ENCODE assay signal across 8 mouse cellular contexts in genomic region chr14:20179080-20179479, GRCm38 (mm10). TPM values are rescaled to one million over a fixed set of nuclear protein-coding genes. Genes with fewer than 3 reads are reported as not detected.
DNase-seq lines count a peak whose midpoint lies in the region; ATAC-seq and TF ChIP-seq lines count a peak whose summit lies in the region.
"Had no signal": no experiment of that assay in that cellular context is flagged by ENCODE, and none has a peak within 500 bp of the region (broad histone marks: within the 10 kb centered on the region; RNA-seq: fewer than 3 reads in every experiment).

No protein-coding gene starts in this region.

- 47% methylated on average over 3 of the region's 3 CpGs for WGBS in lung, embryonic 15.5 days
- 18% methylated on average over 3 of the region's 3 CpGs for WGBS in forebrain, embryonic 15.5 days
- 9% methylated on average over 3 of the region's 3 CpGs for WGBS in macrophage (ENCODE audit: missing documents)

- no peak for ATAC-seq in lung, embryonic 15.5 days (ENCODE audit: borderline replicate concordance, extremely low read depth, low FRiP score, low TSS enrichment)
- ATAC-seq in forebrain, embryonic 15.5 days (replicated peaks), result no peak

- H3K9ac ChIP-seq in lung, embryonic 15.5 days, result no peak overlapping the region
- H3K9ac ChIP-seq in forebrain, embryonic 15.5 days (replicated peaks), result no peak overlapping the region

- H3K4me1 ChIP-seq in lung, embryonic 15.5 days, result peaks cover 53% of the 10 kb centered on the region
- H3K4me1 ChIP-seq in bone marrow macrophage, adult 2 months (ENCODE audit: control insufficient read depth, insufficient read depth, low read length), result peaks cover 7% of the 10 kb centered on the region; the same call in 1 of the 2 replicates
- H3K4me1 ChIP-seq in forebrain, embryonic 15.5 days, result peaks cover 32% of the 10 kb centered on the region

- H3K4me3 ChIP-seq in lung, embryonic 15.5 days, result peak overlapping the region; percentile 66
- no peak overlapping the region for H3K4me3 ChIP-seq in bone marrow macrophage, adult 2 months (ENCODE audit: insufficient read depth, low read length)
- no peak overlapping the region for H3K4me3 ChIP-seq in forebrain, embryonic 15.5 days
- H3K4me3 ChIP-seq in macrophage (ENCODE audit: inconsistent target), result no peak overlapping the region

- H3K27me3 ChIP-seq in lung, embryonic 15.5 days, result no peaks in the 10 kb centered on the region
- H3K27me3 ChIP-seq in forebrain, embryonic 15.5 days, result no peaks in the 10 kb centered on the region

- TF ChIP-seq POLR2A in bone marrow macrophage, adult 2 months (IDR thresholded peaks at IDR 0.05; ENCODE audit: borderline replicate concordance, low read depth, low read length), result no peak

- TF ChIP-seq CTCF in bone marrow macrophage, adult 2 months (IDR thresholded peaks at IDR 0.05; ENCODE audit: low read depth, low read length), result no peak

- H3K79me2 ChIP-seq in macrophage (ENCODE audit: inconsistent target), result no peaks in the 10 kb centered on the region

- H3K9me3 ChIP-seq in lung, embryonic 15.5 days, result no peaks in the 10 kb centered on the region
- no peaks in the 10 kb centered on the region for H3K9me3 ChIP-seq in forebrain, embryonic 15.5 days

- H3K36me3 ChIP-seq in lung, embryonic 15.5 days, result no peaks in the 10 kb centered on the region
- no peaks in the 10 kb centered on the region for H3K36me3 ChIP-seq in forebrain, embryonic 15.5 days
- H3K36me3 ChIP-seq in macrophage (ENCODE audit: inconsistent target), result no peaks in the 10 kb centered on the region

- no peak overlapping the region for H3K27ac ChIP-seq in lung, embryonic 15.5 days
- H3K27ac ChIP-seq in bone marrow macrophage, adult 2 months (ENCODE audit: insufficient read depth, low read depth, low read length), result 0 out of 2 replicates have a peak overlapping the region, but pooled peaks have one; percentile 10
- H3K27ac ChIP-seq in forebrain, embryonic 15.5 days (replicated peaks), result no peak overlapping the region
- H3K27ac ChIP-seq in macrophage, result peak overlapping the region; percentile 13; the same call in 1 of the 2 replicates

- H3K4me2 ChIP-seq in lung, embryonic 15.5 days, result peak overlapping the region; percentile 90
- H3K4me2 ChIP-seq in forebrain, embryonic 15.5 days (replicated peaks), result peak overlapping the region; percentile 90

- no peak for DNase-seq in lung, postnatal 10 days
- DNase-seq in thymus, postnatal 10 days (ENCODE audit: low spot score in 2 of 2), result no peak
- DNase-seq in adrenal gland, adult 2 months, result no peak
- DNase-seq: kidney, postnatal 4 days had no signal

RNA-seq across cellular contexts. Expression of gene Kcnk5, which starts 2.5 kb away (rescaled TPM):
- polyA plus RNA-seq in lung, embryonic 15.5 days (2015; fragmentation: Nextera tagmentation; extraction: Ambion mirVana), result 12.3 and 12.5 TPM in 2 replicates
- 0.16 and 0.45 TPM in 2 replicates for polyA plus RNA-seq in bone marrow macrophage, adult 2 months (2012; ENCODE audit: insufficient read depth, insufficient read length, missing spikeins)
- 3.3 TPM in 2 replicates for polyA plus RNA-seq in forebrain, embryonic 15.5 days (2015; fragmentation: Nextera tagmentation; extraction: Ambion mirVana)
- total RNA-seq in macrophage (2018; cell fraction: chromatin; rRNA removed), result under 1 TPM in 2 of 26 experiments, not detected in 24; 0.18 to 0.21 TPM
- total RNA-seq in macrophage (2018; cell fraction: cytosol; rRNA removed), result under 1 TPM in 20 of 26 experiments, not detected in 6; 0.03 to 0.23 (median 0.10) TPM
- under 1 TPM in 10 of 26 experiments, not detected in 16; 0.11 to 0.82 (median 0.24) TPM for total RNA-seq in macrophage (2018; cell fraction: nucleus; rRNA removed)
- polyA plus RNA-seq in macrophage (2018), result 0.04 to 0.30 TPM (median 0.16 TPM) in 3 replicates
- total RNA-seq in adrenal gland, adult 2 months (2021), result 1 to 10 TPM; 8.6 to 9.5 TPM
- 6.4 and 9.8 TPM in 2 replicates for polyA plus RNA-seq in adrenal gland, adult 2 months (2012; rRNA removed)

RNA-seq across cellular contexts. Expression of gene Saysd1, which starts 40.7 kb away (rescaled TPM):
- 12.0 and 13.1 TPM in 2 replicates for polyA plus RNA-seq in lung, embryonic 15.5 days (2015; fragmentation: Nextera tagmentation; extraction: Ambion mirVana)
- 9.4 and 9.8 TPM in 2 replicates for polyA plus RNA-seq in bone marrow macrophage, adult 2 months (2012; ENCODE audit: insufficient read depth, insufficient read length, missing spikeins)
- polyA plus RNA-seq in forebrain, embryonic 15.5 days (2015; fragmentation: Nextera tagmentation; extraction: Ambion mirVana), result 15.0 and 15.4 TPM in 2 replicates
- total RNA-seq in macrophage (2018; cell fraction: chromatin; rRNA removed), result 1 to 10 TPM; 2.3 to 7.8 (median 3.9) TPM
- 1 to 10 TPM; 2.3 to 5.9 (median 3.8) TPM for total RNA-seq in macrophage (2018; cell fraction: cytosol; rRNA removed)
- 1 to 10 TPM; 1.4 to 7.2 (median 4.3) TPM for total RNA-seq in macrophage (2018; cell fraction: nucleus; rRNA removed)
- polyA plus RNA-seq in macrophage (2018), result 1.5 to 4.8 TPM (median 4.1 TPM) in 3 replicates
- total RNA-seq in adrenal gland, adult 2 months (2021), result 1 to 10 TPM; 6.2 to 7.0 TPM
- 8.5 and 9.8 TPM in 2 replicates for polyA plus RNA-seq in adrenal gland, adult 2 months (2012; rRNA removed)

Comparison
In these comparisons a context has a peak if more than half of its experiments do, and no peak if none do; other contexts are left out.
1. H3K27ac ChIP-seq: peak in bone marrow macrophage, adult 2 months (single experiment) and macrophage (single experiment); none in lung, embryonic 15.5 days (single experiment) and forebrain, embryonic 15.5 days (single experiment).